Mouse (Mus musculus) NIH3T3 (cell line): ENCODE data around the gene Zfp512b.
A peak's percentile ranks its signal among the peaks of the same experiment; 100 is the strongest.

Source experiments
- DNase-seq: peaks from one replicate; pipeline ENCODE4 v3.0.0-alpha.2; 2012; ENCODE audit warnings: low read depth

The Zfp512b gene

DNA sequence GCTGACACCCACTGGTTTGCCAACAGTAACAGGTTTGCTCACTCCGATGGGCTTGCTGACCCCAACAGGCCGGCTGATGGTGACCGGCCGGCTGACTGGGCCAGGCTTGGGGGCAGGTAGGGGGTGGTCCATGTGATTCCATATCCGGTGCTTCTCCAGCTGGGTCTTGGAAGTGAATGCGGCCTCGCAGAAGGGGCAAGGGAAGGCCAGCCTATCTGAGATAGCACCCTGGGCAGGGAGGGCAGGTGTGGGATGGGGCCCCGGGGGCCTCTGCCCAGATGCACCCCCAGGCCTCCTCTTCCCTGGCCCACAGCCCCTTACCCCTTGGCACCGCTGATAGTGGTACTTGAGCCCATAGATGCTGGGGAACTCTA lies 2.9 kb downstream of the Zfp512b start:
- DNase-seq = no peak

GRCm38 (mm10) chr2:181589011-181589731 lies 3.4 kb downstream of the Zfp512b start:
- no peak for DNase-seq

DNA sequence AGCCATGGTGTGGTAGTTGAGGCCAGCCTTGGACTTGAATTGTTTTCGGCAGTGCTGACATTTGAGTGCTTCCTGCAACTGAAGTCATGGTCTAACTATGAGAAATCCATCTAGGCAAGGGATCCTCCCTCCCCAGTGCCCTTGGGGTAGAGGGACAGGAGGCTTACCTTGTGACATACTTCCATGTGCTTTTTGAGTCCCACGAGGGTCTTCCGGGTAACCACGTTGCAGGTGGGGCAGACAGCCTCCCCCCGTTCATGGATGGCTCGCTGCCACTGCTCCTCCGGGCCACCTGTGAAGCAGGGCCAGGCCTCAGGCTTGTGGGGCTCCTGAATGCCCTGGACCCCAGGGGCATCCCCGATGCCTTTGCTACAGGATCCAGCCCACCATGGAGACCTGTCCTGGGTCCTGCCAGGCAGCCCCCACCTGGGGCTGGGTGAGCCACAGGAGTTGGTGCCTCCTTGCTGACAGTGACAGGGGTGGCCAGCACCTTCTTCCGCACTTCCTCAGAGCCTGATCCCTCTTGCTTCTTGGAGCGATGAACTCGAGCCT lies 4.3 kb downstream of the Zfp512b start:
- no peak for DNase-seq

DNA sequence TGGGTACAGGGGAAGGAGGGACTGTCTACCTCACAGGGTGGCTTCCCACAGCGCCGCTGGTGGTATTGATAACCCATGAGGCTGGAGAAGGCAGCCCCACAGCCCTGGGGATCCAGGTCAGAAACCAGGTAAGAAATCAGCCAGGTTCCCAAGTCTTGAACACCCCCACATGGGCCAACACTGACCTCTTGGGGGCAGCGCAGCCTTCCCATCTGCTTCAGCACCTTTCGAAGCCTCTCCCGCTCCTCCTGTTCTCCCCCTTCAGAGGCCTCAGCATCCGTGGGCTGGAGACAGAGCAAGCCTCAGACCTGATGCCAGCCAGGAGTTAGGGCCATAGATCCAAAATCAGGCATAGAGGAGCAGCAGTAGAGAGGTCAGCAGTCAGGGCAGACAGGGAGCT lies 4.8 kb downstream of the Zfp512b start:
- no peak for DNase-seq

DNA sequence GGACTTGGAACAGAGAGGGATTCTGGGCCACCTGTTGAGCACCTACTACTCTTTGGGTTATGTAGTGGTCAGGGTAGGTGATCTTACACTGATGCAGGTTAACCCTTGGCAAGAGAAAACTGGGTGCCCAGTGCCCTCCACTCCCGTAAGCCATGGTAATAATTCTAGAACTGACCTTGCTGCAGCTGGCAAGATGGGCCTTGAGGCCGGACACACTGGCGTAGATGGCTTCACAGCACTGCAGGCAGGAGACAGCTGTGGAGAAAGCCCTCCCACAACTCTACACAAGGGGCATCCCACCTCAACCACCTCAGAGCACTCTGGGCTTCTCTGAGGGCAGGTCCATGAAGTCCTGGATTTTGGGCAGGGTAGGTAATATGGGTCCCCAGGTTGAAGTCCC lies 6.5 kb downstream of the Zfp512b start:
- DNase-seq = no peak

DNA sequence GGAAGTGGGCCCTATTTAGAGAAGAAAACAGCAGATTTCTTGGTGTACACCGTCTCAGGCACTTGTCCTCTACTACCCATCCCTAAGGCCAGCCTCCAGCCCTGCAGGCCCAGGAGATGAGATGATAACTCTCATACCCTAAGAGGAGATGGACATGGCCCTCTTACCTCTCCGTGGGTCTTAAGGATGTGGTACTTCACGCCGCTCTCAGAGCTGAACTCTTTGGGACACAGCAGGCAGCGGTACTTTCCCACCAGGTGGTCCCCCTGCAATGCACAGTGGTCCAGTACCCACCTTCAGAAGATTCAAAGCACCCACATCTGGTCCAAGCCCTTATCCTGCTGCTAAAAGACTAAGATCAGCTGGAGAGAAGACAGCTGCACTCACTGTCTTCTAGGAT lies 7.1 kb downstream of the Zfp512b start:
- DNase-seq = no peak

GRCm38 (mm10) chr2:181584411-181584942 lies 8.1 kb downstream of the Zfp512b start, which contains the start of gene Uckl1:
Gene Uckl1 (minus strand): TSS chr2:181584892.
- no peak for DNase-seq

GRCm38 (mm10) chr2:181583460-181584257 lies 8.9 kb downstream of the Zfp512b start:
- no peak for DNase-seq

DNA sequence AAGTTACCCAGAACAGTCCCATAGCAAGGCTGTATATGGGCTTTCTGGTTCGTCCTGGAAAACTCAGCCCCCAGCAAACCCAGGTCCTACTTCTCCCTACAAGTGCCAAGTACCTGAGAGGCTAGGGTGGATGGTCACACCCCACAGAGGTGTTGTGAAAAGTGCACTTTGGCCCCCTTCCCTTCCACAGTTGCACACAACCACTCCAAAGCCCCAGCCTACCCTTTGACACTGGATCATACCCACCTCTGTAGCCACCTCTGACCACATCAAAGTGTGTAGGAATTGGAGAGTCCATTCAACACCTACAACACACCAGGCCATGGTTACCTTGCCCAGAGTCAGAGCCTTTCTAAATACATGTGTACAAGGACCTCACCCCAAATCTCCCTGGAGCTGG lies 9.7 kb downstream of the Zfp512b start:
- DNase-seq = no peak

DNA sequence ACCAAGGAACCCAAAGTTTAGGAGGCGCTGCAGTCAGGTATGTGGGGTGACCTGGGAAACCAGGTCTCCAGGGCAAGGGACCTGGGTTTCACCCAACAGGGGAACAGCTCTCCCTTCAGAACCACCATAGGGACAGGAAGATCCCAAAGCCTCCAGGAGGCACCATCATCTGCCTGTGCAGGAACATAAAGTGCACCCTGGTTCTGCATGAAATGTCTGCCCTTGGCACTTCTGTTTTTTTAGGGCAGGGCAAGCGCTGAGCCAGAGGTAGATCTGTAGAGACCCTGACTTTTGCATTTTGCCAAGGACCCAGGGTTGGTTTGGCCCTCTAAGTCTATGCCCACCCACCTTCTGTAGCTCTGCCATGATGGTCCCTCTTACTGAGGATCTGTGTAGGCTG lies 10.2 kb downstream of the Zfp512b start:
- no peak for DNase-seq

- peak; percentile 90 for DNase-seq
Measured at GRCm38 (mm10) chr2:181581402-181582120, 11.0 kb downstream of the Zfp512b start.

DNA sequence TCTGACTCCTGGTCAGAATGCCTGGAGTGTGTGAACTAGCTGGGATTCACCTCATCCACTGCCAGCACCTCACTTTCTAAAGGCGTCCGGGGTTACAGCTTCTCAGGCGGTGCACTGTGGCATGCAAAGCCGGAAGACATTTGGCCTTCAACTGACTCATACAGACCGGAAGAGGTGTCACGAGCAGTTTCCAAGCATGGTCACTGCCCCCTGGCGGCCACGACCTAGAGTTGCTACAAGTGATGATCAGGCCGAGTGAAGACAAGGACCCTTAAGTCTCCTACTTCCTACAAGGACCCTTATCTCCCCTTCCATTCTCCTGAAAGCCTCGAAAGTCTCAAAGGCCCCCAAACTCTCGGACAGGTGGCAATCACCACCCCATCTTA lies 11.6 kb downstream of the Zfp512b start:
- peak; percentile 94 for DNase-seq

- no peak for DNase-seq
Measured at GRCm38 (mm10) chr2:181580131-181580772, 12.4 kb downstream of the Zfp512b start.

GRCm38 (mm10) chr2:181579681-181580080 lies 12.9 kb downstream of the Zfp512b start:
- DNase-seq = no peak

DNA sequence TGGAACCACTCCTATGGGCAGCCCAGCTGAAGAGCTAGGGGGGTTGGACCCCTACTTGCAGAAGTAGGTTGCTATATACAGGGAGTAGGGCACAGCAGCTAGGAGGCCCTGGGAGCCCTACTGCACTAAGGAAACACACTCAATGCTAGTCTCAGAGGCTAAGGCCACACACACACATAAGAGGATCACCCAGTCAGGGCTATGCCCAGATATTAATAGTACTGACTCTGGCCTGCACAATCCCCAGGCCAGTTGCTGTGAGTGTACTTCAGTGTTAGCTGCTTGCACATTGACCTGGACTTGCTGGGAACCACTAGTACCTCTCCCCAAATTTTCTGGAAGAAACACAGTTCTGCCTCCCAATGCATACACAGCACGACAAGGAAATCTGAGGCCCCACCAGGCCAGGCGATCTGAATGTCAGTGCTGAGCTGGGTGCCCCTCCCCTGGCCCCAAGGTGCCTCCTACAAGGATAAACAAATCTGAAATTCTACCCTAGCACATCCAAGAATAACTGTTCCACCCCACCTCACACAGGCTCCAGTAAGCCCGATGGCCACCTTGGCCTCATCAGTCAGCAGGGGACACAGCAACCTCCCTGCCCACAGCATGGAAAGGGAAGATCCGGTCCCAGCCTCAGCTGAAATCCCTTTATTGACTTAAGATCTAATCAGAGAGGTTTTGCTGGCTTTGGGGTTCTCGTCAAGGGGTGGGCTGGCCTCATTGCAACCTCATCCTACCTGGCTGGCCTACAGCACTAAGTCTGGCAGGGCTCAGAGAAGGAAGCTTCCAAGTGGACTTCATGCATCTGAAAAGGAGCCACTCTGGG lies 13.6 kb downstream of the Zfp512b start:
- no peak for DNase-seq

DNA sequence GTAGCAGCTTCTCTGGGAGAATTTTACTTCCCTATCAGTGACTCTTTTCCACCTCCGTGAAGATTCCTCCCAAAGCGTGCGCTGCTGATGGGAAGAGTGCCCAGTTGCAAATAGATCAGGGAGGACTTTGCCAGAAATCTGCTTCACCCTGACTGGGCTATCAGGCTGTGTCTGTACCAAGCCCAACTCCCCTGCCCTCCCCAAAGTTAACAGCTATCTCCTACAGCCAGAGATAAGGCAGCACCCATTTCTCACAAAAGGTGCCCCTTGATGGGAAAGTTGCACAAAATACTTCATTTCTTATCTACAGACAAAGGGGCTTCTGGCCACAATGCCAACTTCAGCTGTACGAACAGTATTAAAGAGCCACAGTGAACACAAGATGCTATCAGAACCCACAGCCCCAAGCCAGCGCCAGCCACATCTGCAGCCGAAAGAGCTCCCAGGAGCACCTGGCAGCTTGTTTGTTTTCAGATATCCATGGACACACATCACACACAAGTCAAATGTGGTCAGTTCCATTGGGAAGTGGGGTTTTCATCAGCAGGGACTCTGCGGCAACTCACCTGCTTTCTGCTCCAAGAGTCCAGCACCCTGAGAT lies 14.5 kb downstream of the Zfp512b start:
- no peak for DNase-seq

DNA sequence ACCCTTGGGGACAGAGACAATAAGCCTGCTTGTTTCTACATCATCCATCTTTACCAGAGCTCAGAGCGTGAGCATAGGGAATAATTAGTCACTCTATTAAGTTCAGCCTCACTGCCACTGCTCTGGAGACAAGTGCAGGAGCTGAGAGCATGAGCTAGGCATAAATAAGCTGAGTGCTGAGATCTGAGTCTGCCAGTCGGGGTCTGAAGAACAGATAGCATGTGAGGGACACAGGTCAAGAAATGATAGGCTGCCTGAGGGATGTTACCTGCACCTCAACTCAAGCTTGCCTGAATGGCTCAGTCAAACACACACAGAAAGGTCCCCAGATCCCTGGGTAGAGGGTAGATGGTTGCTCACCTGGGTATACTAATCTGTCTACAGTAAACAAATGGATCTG lies 15.5 kb downstream of the Zfp512b start:
- no peak for DNase-seq

DNA sequence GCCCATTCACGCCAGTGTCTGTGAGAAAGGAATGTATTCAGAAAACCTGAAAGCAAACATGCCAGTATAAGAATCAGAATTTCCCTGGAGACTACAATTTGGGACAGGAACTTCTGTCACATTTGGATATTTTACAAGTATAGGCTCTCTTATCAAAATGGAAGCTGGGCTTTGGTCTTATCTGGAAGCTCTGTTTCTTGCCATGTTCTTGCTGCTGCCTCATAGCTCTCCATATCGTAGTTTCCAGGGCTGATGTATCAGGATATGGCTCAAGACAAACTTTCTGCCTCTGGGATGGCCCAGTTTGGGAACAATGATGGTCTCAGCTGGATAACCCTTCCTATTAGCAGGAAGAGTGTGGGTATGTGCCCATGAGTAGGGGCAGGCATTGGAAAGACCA lies 16.0 kb downstream of the Zfp512b start:
- DNase-seq = no peak

- DNase-seq = no peak
Measured at GRCm38 (mm10) chr2:181574921-181575545, 17.6 kb downstream of the Zfp512b start.

GRCm38 (mm10) chr2:181573961-181574360 lies 18.6 kb downstream of the Zfp512b start:
- DNase-seq = no peak
